Mouse (Mus musculus) ovary, adult 18-20 months (tissue): ENCODE measurements at regions not wholly inside any gene's neighbourhood (a gene's known extent, or its start where the extent isn't known, plus 50 kb on each side); places are given as distances from the start of the nearest gene placed in this dataset.
"Not testable (repeated sequence)": the region's sequence is repeated elsewhere in the genome, so short reads cannot be mapped to it uniquely, and the experiment has no call there.

ENCODE experiments used
- DNase-seq: peaks from one replicate; pipeline ENCODE4 v3.0.0; 2022; ENCODE audit warnings: low spot score, mixed read lengths

DNA sequence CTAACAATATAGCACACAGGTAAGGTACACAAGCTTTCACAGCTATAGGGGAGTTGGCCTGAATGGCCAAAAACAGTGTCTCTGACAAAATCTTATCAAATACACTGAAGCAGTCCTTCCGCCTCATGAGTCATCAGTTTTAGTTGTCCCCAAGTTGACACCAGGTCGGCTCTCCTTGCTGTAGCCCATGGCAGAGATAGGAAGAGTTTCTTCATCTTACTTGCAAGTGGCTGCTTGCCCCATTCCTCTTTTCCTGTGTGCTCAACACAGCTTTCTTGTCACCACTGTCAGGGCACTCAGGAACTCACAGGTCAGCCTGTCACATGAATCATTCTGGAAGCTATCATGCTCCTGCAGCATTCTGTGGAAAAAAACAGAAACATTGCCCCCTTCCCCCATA, 77.1 kb downstream of the Olfr721-ps1 start:
- DNase-seq: not testable (repeated sequence)

- DNase-seq: no peak
Observed at GRCm38 (mm10) chr14:14481840-14482239, 80.7 kb downstream of the Olfr721-ps1 start.

- DNase-seq: no peak
Observed at GRCm38 (mm10) chr14:14486356-14486755, 85.3 kb downstream of the Olfr721-ps1 start.

DNA sequence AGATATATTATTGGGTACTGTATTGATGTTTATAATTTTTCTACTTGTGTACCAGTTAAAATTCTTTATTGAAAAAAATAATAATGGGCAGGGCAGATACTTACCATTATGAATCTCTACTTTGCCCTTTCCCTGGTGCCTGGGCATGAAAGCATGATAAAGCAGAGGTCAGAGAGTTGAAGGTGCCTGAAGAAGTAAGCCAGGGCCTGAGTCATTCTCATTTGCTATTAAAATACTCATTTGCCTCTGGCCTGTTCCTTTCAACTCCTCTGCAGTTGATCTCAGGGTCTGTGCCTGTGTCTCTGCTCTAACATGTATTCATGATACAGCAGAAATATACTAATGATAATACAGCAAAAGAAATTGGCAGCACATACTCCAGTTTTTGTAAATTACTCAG, 89.4 kb downstream of the Olfr721-ps1 start:
- DNase-seq: no peak

DNA sequence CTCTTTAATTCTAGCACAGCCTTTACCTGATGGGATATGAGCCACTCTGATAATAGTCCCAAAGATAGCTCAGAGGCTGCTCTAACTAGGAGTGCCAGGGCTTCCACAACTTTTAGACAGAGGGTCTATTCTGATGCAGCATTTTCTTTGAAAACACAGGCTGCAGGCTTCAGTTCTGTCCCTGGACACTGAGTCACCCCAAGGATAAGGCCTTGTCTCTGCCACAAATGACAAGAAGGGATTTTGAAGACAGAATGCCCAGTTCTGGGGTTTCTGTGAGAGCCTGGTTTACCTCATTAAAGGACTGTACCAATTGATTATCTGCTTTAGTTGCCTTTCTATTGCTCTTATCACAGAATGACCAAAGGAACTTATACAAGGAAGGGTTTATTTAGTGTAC, 90.9 kb downstream of the Olfr721-ps1 start:
- DNase-seq: no peak

GRCm38 (mm10) chr14:14511927-14512326, 110.8 kb downstream of the Olfr721-ps1 start:
- no peak for DNase-seq

DNA sequence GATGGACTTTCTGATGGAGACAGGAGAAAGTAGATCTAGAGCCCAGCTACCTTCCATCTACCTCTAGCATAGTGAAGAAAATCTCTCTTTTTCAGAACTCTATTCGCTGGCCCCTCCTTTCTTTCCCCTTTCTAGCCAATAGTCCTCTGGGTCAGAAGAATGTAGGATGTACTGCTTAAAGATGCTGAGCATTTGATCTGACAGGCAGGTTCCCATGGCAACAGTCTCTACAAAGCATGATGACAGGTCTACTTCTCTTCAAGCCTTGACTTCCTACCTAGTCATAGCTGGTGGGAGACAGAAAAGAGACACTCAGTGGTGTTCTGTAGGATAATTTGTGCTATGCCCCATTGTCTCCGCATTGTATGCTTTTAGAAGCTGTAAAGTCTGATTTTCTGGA, 112.0 kb downstream of the Olfr721-ps1 start:
- DNase-seq: no peak

DNA sequence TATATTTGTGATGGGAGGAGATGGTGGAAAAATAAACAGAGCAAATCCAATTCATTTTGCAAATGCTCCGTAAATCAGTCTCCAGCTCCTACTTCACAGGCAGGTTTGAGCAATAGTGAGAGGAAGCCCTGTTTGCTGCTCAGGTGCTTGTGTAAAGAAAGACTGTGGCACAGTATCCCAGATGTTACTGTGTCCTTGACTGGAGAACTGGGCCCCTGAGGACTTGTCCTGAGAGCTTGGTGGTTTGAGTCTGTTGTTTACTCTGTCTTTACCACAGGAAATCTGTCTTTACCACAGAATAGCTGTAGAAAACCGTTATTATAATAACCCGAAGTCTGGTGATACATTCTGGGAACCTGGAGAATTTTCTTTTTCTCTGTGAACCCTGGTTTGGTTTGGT, 112.4 kb downstream of the Olfr721-ps1 start:
- DNase-seq: no peak

DNA sequence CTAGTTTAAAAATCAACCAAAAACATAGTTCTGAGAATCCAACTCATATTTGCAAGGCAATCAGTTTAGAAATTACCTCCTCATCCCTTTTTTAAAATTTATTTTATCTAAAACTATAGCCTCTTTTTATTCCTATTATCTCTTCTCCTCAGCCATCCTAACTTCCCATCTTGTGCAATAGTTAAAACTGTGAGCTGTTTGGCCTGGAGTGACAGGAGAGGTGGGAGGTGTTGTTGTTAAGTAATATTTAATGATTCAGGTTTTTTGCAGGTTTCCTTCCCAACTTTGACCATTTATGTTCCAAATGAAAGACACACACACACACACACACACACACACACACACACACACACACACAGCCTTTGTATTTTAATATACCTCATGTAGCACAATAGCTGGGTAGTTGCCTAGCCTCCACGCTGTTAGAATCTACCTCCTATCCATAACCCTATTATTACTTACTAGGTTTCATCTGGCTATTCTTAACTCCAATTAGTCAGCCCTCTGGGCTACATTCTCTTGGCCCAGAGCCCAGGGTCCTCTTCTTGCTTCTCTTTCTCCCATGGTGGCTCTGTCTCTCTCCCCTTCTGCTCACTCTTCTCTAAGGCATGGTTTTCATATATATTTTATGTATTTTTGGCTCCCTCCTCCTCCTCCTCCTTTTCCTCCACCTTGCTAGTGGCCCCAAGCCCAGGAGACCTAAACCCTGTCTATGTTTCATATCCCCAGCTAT, 113.5 kb downstream of the Olfr721-ps1 start:
- no peak for DNase-seq

GRCm38 (mm10) chr14:14515363-14515762, 114.3 kb downstream of the Olfr721-ps1 start:
- DNase-seq: no peak

DNA sequence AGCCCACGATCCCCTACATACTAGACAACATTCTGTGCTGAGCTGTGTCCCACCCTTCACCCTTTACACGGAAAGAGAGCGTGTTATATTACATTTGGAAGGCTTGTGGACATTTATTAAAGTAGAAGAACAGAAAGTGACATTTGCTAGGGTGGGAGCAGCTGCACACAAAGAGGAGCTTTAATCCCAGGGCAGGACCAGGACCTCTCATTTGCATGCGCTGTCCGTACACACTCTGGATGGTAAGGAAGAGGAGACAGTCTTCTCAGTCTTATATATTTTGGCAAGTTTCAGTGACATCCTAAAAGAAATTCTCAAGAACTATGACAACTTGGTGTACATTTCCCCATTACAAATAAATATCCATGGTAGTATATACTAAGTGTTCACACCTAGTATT, 114.8 kb downstream of the Olfr721-ps1 start:
- no peak for DNase-seq

GRCm38 (mm10) chr14:14518027-14518426, 116.9 kb downstream of the Olfr721-ps1 start:
- no peak for DNase-seq

DNA sequence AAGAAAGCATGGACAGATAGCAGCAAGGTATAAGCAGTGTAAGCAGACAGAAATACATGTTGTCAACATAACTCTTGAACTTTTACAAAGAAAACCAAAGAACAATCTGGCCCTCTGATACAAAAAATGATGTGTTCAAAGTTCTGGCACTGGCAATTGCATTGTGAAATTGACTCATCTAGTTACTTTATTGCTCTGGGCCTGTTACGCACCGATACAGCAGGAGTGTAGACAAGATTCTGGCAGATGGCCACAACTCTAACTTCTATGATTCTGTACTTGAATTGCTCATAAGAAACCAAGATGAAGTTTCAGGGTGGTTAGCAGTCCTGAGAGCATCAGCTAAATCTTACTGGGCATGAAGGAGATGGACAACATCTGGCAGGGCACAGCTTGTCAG, 117.7 kb downstream of the Olfr721-ps1 start:
- no peak for DNase-seq

GRCm38 (mm10) chr14:14520195-14520594, 119.1 kb downstream of the Olfr721-ps1 start:
- DNase-seq: no peak

DNA sequence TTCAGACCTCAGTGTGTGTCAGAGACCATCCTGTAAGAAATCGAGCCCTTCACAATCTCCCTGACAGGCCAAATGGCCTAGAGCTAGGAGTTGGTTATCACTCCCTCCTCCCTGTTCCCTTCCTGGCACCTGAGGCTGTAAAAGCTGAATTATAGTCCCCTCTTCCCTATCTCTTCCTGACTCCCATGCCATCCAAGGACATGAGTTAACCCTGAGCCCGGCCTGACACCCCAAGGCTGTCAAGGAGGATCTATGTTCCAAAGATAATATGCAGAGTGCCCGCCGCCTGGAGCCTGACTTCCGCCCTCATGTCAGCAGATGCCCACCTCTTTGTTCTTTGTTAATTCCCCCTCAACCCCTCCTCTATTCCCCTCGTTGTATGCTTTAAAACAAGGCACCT, 120.2 kb downstream of the Olfr721-ps1 start:
- DNase-seq: not testable (repeated sequence)

DNA sequence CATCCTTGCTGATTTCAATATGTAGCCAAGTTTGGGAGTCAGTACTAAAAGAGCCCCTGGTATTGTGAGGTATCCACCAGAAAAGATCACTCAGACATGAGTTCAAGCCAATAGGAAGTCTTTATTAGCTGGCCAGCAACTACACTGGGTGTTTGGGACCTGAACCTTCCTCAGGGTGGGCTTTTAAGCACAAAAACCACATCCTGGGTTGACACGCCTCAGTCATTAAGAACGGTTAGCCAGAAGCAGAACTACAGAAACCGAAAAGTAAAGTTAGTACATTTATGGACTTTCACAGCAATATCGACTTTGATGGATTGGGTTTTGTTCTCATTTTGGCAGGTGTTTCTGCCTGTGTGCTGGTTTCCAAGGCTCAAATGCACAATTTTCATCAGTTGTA, 124.1 kb downstream of the Olfr721-ps1 start:
- DNase-seq: no peak

DNA sequence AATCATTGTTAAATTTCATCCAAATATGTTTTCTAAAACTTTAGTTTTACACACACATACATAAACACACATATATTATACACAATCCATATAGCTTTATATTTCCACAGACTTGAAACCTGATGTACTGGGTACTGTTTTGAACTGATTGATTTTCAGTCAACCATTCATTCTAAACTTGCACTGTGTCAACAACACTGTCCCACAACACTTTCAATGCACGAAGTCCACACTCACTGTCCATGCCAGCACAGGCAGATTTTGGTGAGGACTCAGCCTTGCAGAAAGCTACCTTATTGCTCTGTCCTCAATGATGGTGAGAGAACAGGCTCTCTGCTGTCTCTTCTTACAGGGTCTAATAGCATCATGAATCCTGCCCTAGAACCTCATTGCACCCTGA, 127.3 kb downstream of the Olfr721-ps1 start:
- no peak for DNase-seq

- DNase-seq: no peak
Observed at GRCm38 (mm10) chr14:14541206-14541605, 140.1 kb downstream of the Olfr721-ps1 start.

GRCm38 (mm10) chr14:14541705-14542104, 140.6 kb downstream of the Olfr721-ps1 start:
- no peak for DNase-seq

DNA sequence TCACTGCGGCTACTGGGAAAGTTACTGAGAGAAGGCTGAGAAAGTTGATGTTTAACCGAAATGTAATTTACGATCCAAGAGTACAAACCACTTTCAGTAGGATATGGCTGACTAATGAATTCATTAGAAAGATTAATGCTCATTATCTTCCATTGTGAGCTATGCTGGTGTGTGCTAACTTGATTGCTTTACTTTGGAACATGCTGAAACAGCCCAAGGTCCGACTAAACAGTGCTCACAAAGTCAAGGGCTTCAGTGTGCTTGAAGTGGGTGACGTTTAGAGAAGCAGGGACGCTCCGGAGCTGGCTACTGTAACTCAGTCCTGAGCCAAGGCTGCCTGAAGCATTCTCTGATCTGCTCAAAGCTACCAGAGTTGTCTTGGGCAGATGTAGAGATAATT, 143.1 kb downstream of the Olfr721-ps1 start:
- DNase-seq: no peak

- DNase-seq: no peak
Observed at GRCm38 (mm10) chr14:14552201-14552600, 149.9 kb upstream of the Slc4a7 start.

- DNase-seq: no peak
Observed at GRCm38 (mm10) chr14:14574851-14575250, 127.2 kb upstream of the Slc4a7 start.

DNA sequence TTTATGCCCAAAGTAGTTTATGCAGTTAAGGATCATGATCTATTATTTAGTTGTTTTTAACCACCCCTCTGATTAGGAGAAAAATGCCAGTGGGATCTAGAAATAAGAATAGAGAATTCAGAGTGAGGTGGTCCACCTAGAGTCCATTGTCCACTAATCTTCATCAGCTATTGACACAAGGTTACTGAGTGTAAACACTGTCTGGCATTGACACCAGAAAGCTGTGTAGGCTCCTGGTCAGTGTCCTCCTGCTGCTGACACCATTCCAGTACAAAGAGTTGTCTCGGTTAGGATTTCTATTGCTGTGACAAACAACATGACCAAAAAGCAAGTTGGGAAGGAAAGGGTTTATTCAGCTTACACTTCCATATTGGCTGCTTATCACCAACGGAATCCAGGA, 110.1 kb upstream of the Slc4a7 start:
- no peak for DNase-seq

DNA sequence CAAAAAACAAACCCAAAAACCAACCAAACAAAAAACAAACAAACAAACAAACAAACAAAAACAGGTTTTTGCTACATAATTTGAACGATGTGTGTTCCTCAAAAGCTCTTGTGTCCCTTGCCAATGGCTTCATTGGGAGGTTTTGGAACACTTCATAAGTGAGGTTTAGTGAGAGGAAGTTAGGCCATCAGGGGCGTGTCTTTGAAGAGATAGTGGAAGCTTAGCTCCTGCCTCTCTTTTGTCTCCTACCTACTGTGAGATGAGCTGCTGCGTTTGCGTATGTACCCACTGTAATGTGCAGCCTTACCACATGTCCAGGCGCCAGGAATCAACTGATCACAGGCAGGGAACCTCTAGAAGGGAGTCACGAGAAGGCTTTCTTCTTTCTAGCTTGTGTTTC, 107.3 kb upstream of the Slc4a7 start:
- DNase-seq: no peak
